Mouse (Mus musculus): ENCODE measurements around the gene Ifna16.

The Ifna16 gene

GRCm38 (mm10) chr4:88644359-88644758 lies 32.4 kb downstream of the Ifna16 start, which contains the start of gene Ifna13:
Gene Ifna13 (minus strand): TSS chr4:88644459.
- intact Hi-C loops (cut with DNase I): no loop called here

DNA sequence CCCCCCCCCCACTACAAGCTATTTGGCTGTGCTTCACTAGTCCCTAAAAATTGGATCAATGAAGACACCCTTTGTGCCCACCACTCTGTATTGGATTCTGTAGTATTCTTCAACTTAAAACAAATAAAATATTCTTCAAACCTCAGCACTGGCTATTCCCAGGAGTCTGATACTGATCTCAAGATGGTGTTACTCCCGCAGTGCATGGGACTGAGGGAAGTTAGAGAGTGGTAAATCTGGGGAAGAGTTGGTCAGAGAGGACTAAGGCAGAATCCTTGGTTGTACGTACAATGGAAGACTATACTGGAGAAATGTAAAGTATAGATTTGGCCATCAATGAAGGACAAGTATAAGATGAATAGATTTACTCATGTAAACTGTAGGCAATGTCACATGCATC lies 34.2 kb downstream of the Ifna16 start:
- intact Hi-C loops (cut with DNase I): no loop called here

DNA sequence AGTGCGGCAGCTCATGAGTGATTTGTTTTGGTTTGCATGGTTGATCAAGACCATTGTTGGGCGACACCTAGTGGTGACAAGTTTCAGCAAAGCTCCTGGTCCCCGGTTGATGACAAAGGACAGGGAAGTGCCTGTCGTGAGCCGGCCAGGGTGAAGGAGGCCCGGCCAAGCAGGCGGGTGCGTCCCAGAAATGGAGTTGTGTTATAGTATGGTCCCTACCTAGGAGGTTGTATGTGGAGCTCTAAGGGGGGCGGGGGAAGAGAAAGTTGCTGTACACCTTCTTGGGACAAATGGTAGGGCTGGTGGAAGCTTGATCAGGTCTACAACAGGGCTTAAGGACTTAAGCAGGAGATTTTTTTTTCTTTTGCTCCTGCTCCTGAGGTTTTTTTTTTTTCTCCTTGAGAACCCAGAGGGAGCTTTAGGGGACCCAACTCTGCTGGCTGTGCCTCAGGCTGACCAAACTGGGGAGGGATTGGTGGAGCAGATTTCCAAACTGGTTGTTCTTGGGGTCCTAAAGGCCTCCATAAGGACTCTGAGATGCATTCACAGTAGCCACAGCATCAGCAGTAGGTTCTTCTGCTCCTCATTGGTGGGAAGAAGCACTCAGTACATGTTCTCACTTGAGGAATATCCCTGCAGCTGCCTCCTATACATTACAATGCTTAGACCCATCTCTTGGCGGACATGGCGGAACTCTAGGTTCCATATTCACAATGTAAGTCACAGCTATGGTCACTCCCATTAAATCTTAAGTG lies 35.5 kb downstream of the Ifna16 start:
- intact Hi-C loops (cut with DNase I): no loop called here

- intact Hi-C loops (cut with DNase I): no loop called here
Observed at GRCm38 (mm10) chr4:88640704-88641076, 36.0 kb downstream of the Ifna16 start.

GRCm38 (mm10) chr4:88634311-88634710 lies 42.4 kb downstream of the Ifna16 start, which contains the start of gene C87499:
Gene C87499 (minus strand): TSS chr4:88634411.
- intact Hi-C loops (cut with DNase I): no loop called here

Measured in adrenal gland (tissue).